Mouse (Mus musculus): ENCODE measurements around the gene Chia1.
"Not testable (repeated sequence)": the region's sequence is repeated elsewhere in the genome, so short reads cannot be mapped to it uniquely, and the experiment has no call there.

The Chia1 gene

GRCm38 (mm10) chr3:106112929-106113328 lies at the start of gene Chia1:
Chia1 (plus strand) TSS chr3:106113229.
- no peak for DNase-seq

GRCm38 (mm10) chr3:106067707-106068106 lies 45.3 kb upstream of the Chia1 start:
- not testable (repeated sequence) for DNase-seq

GRCm38 (mm10) chr3:106070994-106071393 lies 42.0 kb upstream of the Chia1 start:
- DNase-seq = no peak

- DNase-seq = no peak
Measured at GRCm38 (mm10) chr3:106074824-106075223, 38.2 kb upstream of the Chia1 start.

GRCm38 (mm10) chr3:106126999-106127398 lies 14.0 kb downstream of the Chia1 start:
- no peak for DNase-seq

GRCm38 (mm10) chr3:106128807-106129493 lies 15.9 kb downstream of the Chia1 start:
- DNase-seq = no peak

- no peak for DNase-seq
Measured at GRCm38 (mm10) chr3:106131690-106132089, 18.7 kb downstream of the Chia1 start.

- no peak for DNase-seq
Measured at GRCm38 (mm10) chr3:106144081-106144480, 31.1 kb downstream of the Chia1 start.

GRCm38 (mm10) chr3:106154413-106154812 lies 41.4 kb downstream of the Chia1 start:
- DNase-seq = no peak

- no peak for DNase-seq
Measured at GRCm38 (mm10) chr3:106167464-106167863, 54.4 kb downstream of the Chia1 start, which contains the start of gene Chil3. Chil3 (minus strand) TSS chr3:106167564.

GRCm38 (mm10) chr3:106170522-106171053 lies 57.6 kb downstream of the Chia1 start:
- DNase-seq = no peak

- DNase-seq = no peak
Measured at GRCm38 (mm10) chr3:106171135-106171731, 58.2 kb downstream of the Chia1 start.

GRCm38 (mm10) chr3:106172506-106172905 lies 59.5 kb downstream of the Chia1 start:
- DNase-seq = not testable (repeated sequence)

GRCm38 (mm10) chr3:106174971-106175370 lies 61.9 kb downstream of the Chia1 start:
- not testable (repeated sequence) for DNase-seq

GRCm38 (mm10) chr3:106177509-106178189 lies 64.6 kb downstream of the Chia1 start:
- DNase-seq = no peak

All from kidney, adult 11 months (tissue).